Mouse (Mus musculus): ENCODE results near the gene Sh3glb1.

DNA sequence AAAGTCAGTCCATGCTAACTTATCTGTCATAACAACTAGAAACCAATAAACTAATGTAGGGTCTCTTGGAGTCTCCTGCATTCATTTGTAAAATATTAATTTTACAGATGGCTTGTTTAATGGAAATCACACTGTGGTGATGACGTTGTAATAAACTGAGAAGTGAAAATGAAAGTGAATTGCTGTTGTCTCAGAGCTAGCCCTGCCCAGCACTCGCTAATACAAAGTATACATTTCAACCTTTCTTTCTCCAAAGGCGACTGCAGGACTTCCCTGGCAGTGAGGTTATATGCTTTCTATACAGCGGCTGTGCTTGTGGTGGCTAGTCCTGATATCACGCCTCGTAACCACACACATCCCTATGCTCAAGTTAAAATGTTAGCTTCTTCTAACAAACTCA, 16.2 kb downstream of the Sh3glb1 start:
- no peak for TF ChIP-seq CTCF (IDR thresholded peaks at IDR 0.05; ENCODE audit: control insufficient read depth, insufficient read depth, insufficient read length)
- TF ChIP-seq MAX (IDR thresholded peaks at IDR 0.05): no peak
- TF ChIP-seq MYOD1 (IDR thresholded peaks at IDR 0.05; ENCODE audit: control insufficient read depth, insufficient read length, low read depth): no peak
- TF ChIP-seq USF1 (IDR thresholded peaks at IDR 0.05; ENCODE audit: low read depth): no peak
- no peak for TF ChIP-seq FOSL1 (IDR thresholded peaks at IDR 0.05; ENCODE audit: insufficient read depth, low read length, poor library complexity, severe bottlenecking)
- TF ChIP-seq CEBPB (IDR thresholded peaks at IDR 0.05; ENCODE audit: low read depth): no peak
